Comparison of ENCODE assay signal across 9 mouse cellular contexts in genomic region chr7:27332353-27333199, GRCm38 (mm10). TPM values are rescaled to one million over a fixed set of nuclear protein-coding genes. Genes with fewer than 3 reads are reported as not detected.
DNase-seq lines count a peak whose midpoint lies in the region; ATAC-seq and TF ChIP-seq lines count a peak whose summit lies in the region.
"Had no signal": no experiment of that assay in that cellular context is flagged by ENCODE, and none has a peak within 500 bp of the region (broad histone marks: within the 10 kb centered on the region; RNA-seq: fewer than 3 reads in every experiment).

No protein-coding gene starts in this region.

- intact Hi-C loops in heart, postnatal 14 days (cut with DNase I), result loop anchor here (5.0 kb wide), 1 partner anchor 40 kb away; no protein-coding TSS in a partner anchor

- peak overlapping the region; percentile 71 for H3K4me2 ChIP-seq in forebrain, embryonic 12.5 days
- peak overlapping the region; percentile 94 for H3K4me2 ChIP-seq in lung, embryonic 16.5 days (ENCODE audit: low read depth, low read length)

- WGBS in forebrain, embryonic 12.5 days, result under 1% methylated on average over 33 of the region's 39 CpGs
- WGBS in large intestine, adult 2 months, result under 1% methylated on average over 39 of the region's 39 CpGs
- WGBS in lung, embryonic 16.5 days, result under 1% methylated on average over 38 of the region's 39 CpGs

- peak; percentile 83 for DNase-seq in brain, embryonic 14.5 days (ENCODE audit: low read depth)
- peak; percentile 93 to 95 for DNase-seq in heart, postnatal 14 days
- DNase-seq in large intestine, adult 2 months (ENCODE audit: low read depth, low spot score), result peak; percentile 73
- DNase-seq in ovary, postnatal 10 days (ENCODE audit: low spot score), result peak; percentile 78
- peak; percentile 78 to 96 for DNase-seq in thymus, postnatal 10 days (ENCODE audit: low spot score in 2 of 2)

- peak overlapping the region; percentile 85 for H3K4me3 ChIP-seq in E14TG2a.4 (replicated peaks; ENCODE audit: low read length)
- H3K4me3 ChIP-seq in forebrain, embryonic 12.5 days (replicated peaks), result peak overlapping the region; percentile 42
- H3K4me3 ChIP-seq in lung, embryonic 16.5 days (ENCODE audit: low read length), result peak overlapping the region; percentile 73

- peaks cover 10% of the 10 kb centered on the region for H3K36me3 ChIP-seq in E14TG2a.4 (ENCODE audit: insufficient read depth, low read length)
- no peaks in the 10 kb centered on the region for H3K36me3 ChIP-seq in forebrain, embryonic 12.5 days (replicated peaks)
- no peaks in the 10 kb centered on the region for H3K36me3 ChIP-seq in lung, embryonic 16.5 days (ENCODE audit: control insufficient read depth, insufficient read depth, low read length)

- no peak overlapping the region for H3K27ac ChIP-seq in forebrain, embryonic 12.5 days
- H3K27ac ChIP-seq in lung, embryonic 16.5 days (ENCODE audit: low read length), result peak overlapping the region; percentile 98
- H3K27ac ChIP-seq: macrophage had no signal

- no peaks in the 10 kb centered on the region for H3K9me3 ChIP-seq in E14TG2a.4 (ENCODE audit: low read length)
- H3K9me3 ChIP-seq in forebrain, embryonic 12.5 days, result no peaks in the 10 kb centered on the region
- H3K9me3 ChIP-seq in lung, embryonic 16.5 days (ENCODE audit: control insufficient read depth, low read length), result no peaks in the 10 kb centered on the region

- TF ChIP-seq POLR2A in brain, embryonic 14.5 days (IDR thresholded peaks at IDR 0.05; ENCODE audit: borderline replicate concordance, extremely low read depth, insufficient read depth, insufficient read length, poor library complexity, severe bottlenecking), result no peak

- ATAC-seq in forebrain, embryonic 12.5 days (ENCODE audit: low FRiP score), result no peak
- peak; percentile 34 for ATAC-seq in lung, embryonic 16.5 days (ENCODE audit: low read depth)

- H3K27me3 ChIP-seq in E14TG2a.4 (ENCODE audit: insufficient read depth, low read length), result peaks cover 3% of the 10 kb centered on the region; the same call in 1 of the 2 replicates
- peaks cover 89% of the 10 kb centered on the region for H3K27me3 ChIP-seq in forebrain, embryonic 12.5 days
- H3K27me3 ChIP-seq in lung, embryonic 16.5 days (ENCODE audit: control insufficient read depth, insufficient read depth, low read depth, low read length), result peaks cover 44% of the 10 kb centered on the region

- TF ChIP-seq CTCF in E14TG2a.4 (conservative IDR thresholded peaks at IDR 0.05; ENCODE audit: low read length), result peak; percentile 89
- TF ChIP-seq CTCF in brain, embryonic 14.5 days (IDR thresholded peaks at IDR 0.05; ENCODE audit: borderline replicate concordance, extremely low read depth, insufficient read depth, insufficient read length), result peak; percentile 77

- H3K4me1 ChIP-seq in E14TG2a.4 (replicated peaks; ENCODE audit: low read depth, low read length), result peaks cover 76% of the 10 kb centered on the region
- peaks cover 63% of the 10 kb centered on the region for H3K4me1 ChIP-seq in forebrain, embryonic 12.5 days
- peaks cover 54% of the 10 kb centered on the region for H3K4me1 ChIP-seq in lung, embryonic 16.5 days (replicated peaks; ENCODE audit: control insufficient read depth, insufficient read depth, low read length)

- peak overlapping the region; percentile 48 for H3K9ac ChIP-seq in forebrain, embryonic 12.5 days
- H3K9ac ChIP-seq in lung, embryonic 16.5 days (ENCODE audit: low read length), result peak overlapping the region; percentile 92

RNA-seq across cellular contexts. Expression of gene Ltbp4, which starts 4.9 kb away (rescaled TPM):
- polyA plus RNA-seq in brain, embryonic 14.5 days (2012; rRNA removed), result 24.3 and 24.4 TPM in 2 replicates
- polyA plus RNA-seq in forebrain, embryonic 12.5 days (2016; fragmentation: Nextera tagmentation; extraction: Ambion mirVana), result 12.4 and 16.5 TPM in 2 replicates
- total RNA-seq in heart, postnatal 14 days (2021), result 100 to 1,000 TPM; 354 to 358 TPM
- polyA plus RNA-seq in large intestine, adult 2 months (2012; rRNA removed), result 71.2 and 75.4 TPM in 2 replicates
- 107 and 127 TPM in 2 replicates for polyA plus RNA-seq in lung, embryonic 16.5 days (2015; fragmentation: Nextera tagmentation; extraction: Ambion mirVana)
- polyA plus RNA-seq: macrophage had no signal

RNA-seq across cellular contexts. Expression of gene Shkbp1, which starts 23.2 kb away (rescaled TPM):
- 142 and 232 TPM in 2 replicates for polyA plus RNA-seq in brain, embryonic 14.5 days (2012; rRNA removed)
- 77.1 and 81.2 TPM in 2 replicates for polyA plus RNA-seq in forebrain, embryonic 12.5 days (2016; fragmentation: Nextera tagmentation; extraction: Ambion mirVana)
- 1 to 10 TPM; 8.6 to 9.7 TPM for total RNA-seq in heart, postnatal 14 days (2021)
- polyA plus RNA-seq in large intestine, adult 2 months (2012; rRNA removed), result 59.9 and 78.1 TPM in 2 replicates
- 43.6 and 46.2 TPM in 2 replicates for polyA plus RNA-seq in lung, embryonic 16.5 days (2015; fragmentation: Nextera tagmentation; extraction: Ambion mirVana)

RNA-seq across cellular contexts. Expression of gene Gm20479, which starts 24.6 kb away (rescaled TPM):
- polyA plus RNA-seq in brain, embryonic 14.5 days (2012; rRNA removed), result 0.20 TPM in 1 of 2 replicates, not detected in the other
- polyA plus RNA-seq in forebrain, embryonic 12.5 days (2016; fragmentation: Nextera tagmentation; extraction: Ambion mirVana), result 1.5 TPM in 1 of 2 replicates, not detected in the other
- under 1 TPM in 1 of 2 experiments, not detected in 1; 0.76 TPM for total RNA-seq in heart, postnatal 14 days (2021)
- 0.22 TPM in 1 of 2 replicates, not detected in the other for polyA plus RNA-seq in large intestine, adult 2 months (2012; rRNA removed)
- polyA plus RNA-seq in lung, embryonic 16.5 days (2015; fragmentation: Nextera tagmentation; extraction: Ambion mirVana), result 0.52 and 1.1 TPM in 2 replicates
- polyA plus RNA-seq: macrophage had no signal
